Mouse (Mus musculus): ENCODE results near the gene Lif. TPM values are rescaled to one million over a fixed set of nuclear protein-coding genes. Genes with fewer than 3 reads are reported as not detected.
A peak's percentile ranks its signal among the peaks of the same experiment; 100 is the strongest.

Lif gene
- total and polyA plus RNA-seq, 3 experiments: 0.27 to 0.31 TPM; not detected in 1

GRCm38 (mm10) chr11:4209556-4209955, 47.8 kb upstream of the Lif start:
- Histone ChIP-seq H3K4me1 (ENCODE audit: control insufficient read depth in 1 of 2, insufficient read depth in 2 of 2, low read length in 2 of 2) (peaks cover 10 to 19% of the 10 kb centered on the region in 2 experiments), H3K36me3 (ENCODE audit: control insufficient read depth in 1 of 2, insufficient read depth in 2 of 2, low read length in 2 of 2) (peaks cover 2 to 12% of the 10 kb centered on the region in 2 experiments), H3K27ac (ENCODE audit: control insufficient read depth, low read depth, low read length) (no peak overlapping the region), H3K4me3 (ENCODE audit: control insufficient read depth in 1 of 2, insufficient read depth in 1 of 2, low read depth in 2 of 2, low read length in 2 of 2) (no peak overlapping the region), H3K9ac (ENCODE audit: control insufficient read depth, low read depth, low read length, poor library complexity, severe bottlenecking) (no peak overlapping the region), H3K27me3 (ENCODE audit: control insufficient read depth in 1 of 2, insufficient read depth in 2 of 2, low read length in 2 of 2) (no peaks in the 10 kb centered on the region), H3K79me2 (ENCODE audit: control insufficient read depth, insufficient read depth, low read length, poor library complexity) (no peaks in the 10 kb centered on the region), H3K9me3 (replicated peaks; ENCODE audit: insufficient read depth, low read length) (no peaks in the 10 kb centered on the region)
- no peak for DNase-seq (ENCODE audit: low read depth, low spot score)
- TF ChIP-seq CTCF (IDR thresholded peaks at IDR 0.05 in 2 of 3, conservative IDR thresholded peaks at IDR 0.05 in 1 of 3; ENCODE audit: control insufficient read depth in 1 of 3, insufficient read depth in 1 of 3, low read depth in 2 of 3, low read length in 3 of 3, poor library complexity in 1 of 3, severe bottlenecking in 1 of 3) (peak; percentile 11 to 55 (median 50); a peak in 4 of 6 replicates), TBP (IDR thresholded peaks at IDR 0.05; ENCODE audit: low read depth, low read length) (no peak), USF2 (IDR thresholded peaks at IDR 0.05; ENCODE audit: borderline replicate concordance in 1 of 2, insufficient read depth in 1 of 2, low read depth in 1 of 2, low read length in 2 of 2) (no peak), RAD21 (IDR thresholded peaks at IDR 0.05; ENCODE audit: low read depth, low read length) (peak; percentile 47), KAT2A (conservative IDR thresholded peaks at IDR 0.05; ENCODE audit: low read depth, low read length) (no peak), ELF1 (IDR thresholded peaks at IDR 0.05; ENCODE audit: low read depth, low read length) (no peak), EP300 (IDR thresholded peaks at IDR 0.05; ENCODE audit: low read depth in 1 of 2, low read length in 2 of 2) (no peak), MXI1 (IDR thresholded peaks at IDR 0.05; ENCODE audit: low read depth, low read length) (no peak), SMC3 (IDR thresholded peaks at IDR 0.05; ENCODE audit: low read depth, low read length) (peak; percentile 53), JUND (IDR thresholded peaks at IDR 0.05; ENCODE audit: low read depth, low read length) (no peak)

GRCm38 (mm10) chr11:4210786-4211185, 46.6 kb upstream of the Lif start:
- no peaks in the 10 kb centered on the region for H3K9me3 ChIP-seq (replicated peaks; ENCODE audit: insufficient read depth, low read length)
- DNase-seq (ENCODE audit: low read depth, low spot score): no peak
- no peak overlapping the region for H3K4me3 ChIP-seq (ENCODE audit: control insufficient read depth in 1 of 2, insufficient read depth in 1 of 2, low read depth in 2 of 2, low read length in 2 of 2)
- no peaks in the 10 kb centered on the region for H3K79me2 ChIP-seq (ENCODE audit: control insufficient read depth, insufficient read depth, low read length, poor library complexity)
- H3K9ac ChIP-seq (ENCODE audit: control insufficient read depth, low read depth, low read length, poor library complexity, severe bottlenecking): no peak overlapping the region
- peaks cover 2 to 12% of the 10 kb centered on the region in 2 experiments for H3K36me3 ChIP-seq (ENCODE audit: control insufficient read depth in 1 of 2, insufficient read depth in 2 of 2, low read length in 2 of 2)
- H3K27me3 ChIP-seq (ENCODE audit: control insufficient read depth in 1 of 2, insufficient read depth in 2 of 2, low read length in 2 of 2): no peaks in the 10 kb centered on the region
- no peak overlapping the region for H3K27ac ChIP-seq (ENCODE audit: control insufficient read depth, low read depth, low read length)
- TF ChIP-seq USF1 (IDR thresholded peaks at IDR 0.05; ENCODE audit: low read depth, low read length) (no peak), USF2 (IDR thresholded peaks at IDR 0.05; ENCODE audit: borderline replicate concordance in 1 of 2, insufficient read depth in 1 of 2, low read depth in 1 of 2, low read length in 2 of 2) (no peak), RCOR1 (IDR thresholded peaks at IDR 0.05; ENCODE audit: low read depth, low read length) (no peak), HCFC1 (IDR thresholded peaks at IDR 0.05; ENCODE audit: low read depth, low read length) (no peak), EP300 (IDR thresholded peaks at IDR 0.05; ENCODE audit: low read depth in 1 of 2, low read length in 2 of 2) (no peak), ELF1 (IDR thresholded peaks at IDR 0.05; ENCODE audit: low read depth, low read length) (no peak), MAZ (IDR thresholded peaks at IDR 0.05; ENCODE audit: low read depth, low read length) (no peak), MYB (IDR thresholded peaks at IDR 0.05; ENCODE audit: low read depth, low read length) (no peak), NRF1 (IDR thresholded peaks at IDR 0.05; ENCODE audit: insufficient read depth, low read depth, low read length, poor library complexity, severe bottlenecking) (no peak), CTCF (IDR thresholded peaks at IDR 0.05 in 2 of 3, conservative IDR thresholded peaks at IDR 0.05 in 1 of 3; ENCODE audit: control insufficient read depth in 1 of 3, insufficient read depth in 1 of 3, low read depth in 2 of 3, low read length in 3 of 3, poor library complexity in 1 of 3, severe bottlenecking in 1 of 3) (no peak), MEF2A (IDR thresholded peaks at IDR 0.05; ENCODE audit: extremely low read depth, insufficient replicate concordance, low read depth, low read length, poor library complexity, severe bottlenecking) (no peak), MAFK (IDR thresholded peaks at IDR 0.05; ENCODE audit: borderline replicate concordance, low read depth, low read length) (no peak), GABPA (IDR thresholded peaks at IDR 0.05; ENCODE audit: low read depth, low read length) (no peak), ZMIZ1 (IDR thresholded peaks at IDR 0.05; ENCODE audit: low read depth, low read length) (no peak), KAT2A (conservative IDR thresholded peaks at IDR 0.05; ENCODE audit: low read depth, low read length) (no peak), UBTF (IDR thresholded peaks at IDR 0.05; ENCODE audit: borderline replicate concordance, insufficient read depth, low read depth, low read length) (no peak), JUND (IDR thresholded peaks at IDR 0.05; ENCODE audit: low read depth, low read length) (no peak), ZKSCAN1 (IDR thresholded peaks at IDR 0.05; ENCODE audit: low read depth, low read length) (no peak), POLR2AphosphoS2 (IDR thresholded peaks at IDR 0.05; ENCODE audit: low read length) (no peak)
- peaks cover 10 to 18% of the 10 kb centered on the region in 2 experiments for H3K4me1 ChIP-seq (ENCODE audit: control insufficient read depth in 1 of 2, insufficient read depth in 2 of 2, low read length in 2 of 2)

Data from MEL (cell line).